Mouse (Mus musculus): ENCODE results near the gene Jakmip3. TPM values are rescaled to one million over a fixed set of nuclear protein-coding genes. Genes with fewer than 3 reads are reported as not detected.

Gene Jakmip3
- polyA plus RNA-seq, 1 experiment from 2014 or later = 0.13 TPM

- H3K9me3 ChIP-seq (ENCODE audit: control insufficient read depth, low read length) = no peaks in the 10 kb centered on the region
Measured at GRCm38 (mm10) chr7:138977510-138977909, 37.0 kb downstream of the Jakmip3 start.

DNA sequence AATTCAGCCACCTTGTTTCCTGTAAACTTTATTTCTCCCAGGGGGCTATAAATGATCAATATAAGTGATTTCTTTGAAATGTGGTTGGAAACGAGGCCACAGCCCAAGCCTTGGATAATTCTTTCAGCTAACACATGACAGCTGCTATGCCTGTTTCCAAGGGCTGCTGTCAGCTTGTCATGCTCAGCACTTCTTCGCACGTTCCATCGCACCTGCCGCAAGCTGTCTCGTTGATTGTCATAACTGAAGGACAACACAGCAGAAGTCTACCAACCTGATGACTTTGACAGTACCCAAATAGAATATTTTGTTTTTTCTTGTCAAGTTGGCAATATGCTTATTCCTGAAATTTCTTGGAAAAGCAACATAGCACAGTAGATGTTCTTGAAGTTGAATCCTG, 44.0 kb downstream of the Jakmip3 start:
- Histone ChIP-seq H3K4me3 (ENCODE audit: low read depth, low read length) (no peak overlapping the region), H3K27me3 (ENCODE audit: control insufficient read depth, insufficient read depth, low read length) (no peaks in the 10 kb centered on the region), H3K36me3 (ENCODE audit: control insufficient read depth, insufficient read depth, low read length) (no peaks in the 10 kb centered on the region), H3K9me3 (ENCODE audit: control insufficient read depth, low read length) (no peaks in the 10 kb centered on the region), H3K4me1 (replicated peaks; ENCODE audit: control insufficient read depth, insufficient read depth) (no peaks in the 10 kb centered on the region), H3K9ac (ENCODE audit: low read length) (no peak overlapping the region), H3K27ac (replicated peaks) (no peak overlapping the region), H3K4me2 (replicated peaks; ENCODE audit: low read depth) (no peak overlapping the region)
- no peak for ATAC-seq (ENCODE audit: low FRiP score, low TSS enrichment)
- no peak for DNase-seq (ENCODE audit: low spot score)
- WGBS = 88% methylated on average over 6 of the region's 6 CpGs
- TF ChIP-seq EP300 (optimal IDR thresholded peaks at IDR 0.05) = no peak
- TF ChIP-seq CTCF (IDR thresholded peaks at IDR 0.05; ENCODE audit: low read depth) = no peak

More at GRCm38 (mm10) chr7:138977510-138977909, 37.0 kb downstream of the Jakmip3 start:
- H3K4me2 ChIP-seq (replicated peaks; ENCODE audit: low read depth) = no peak overlapping the region
- H3K4me3 ChIP-seq (ENCODE audit: low read depth, low read length) = no peak overlapping the region
- no peaks in the 10 kb centered on the region for H3K27me3 ChIP-seq (ENCODE audit: control insufficient read depth, insufficient read depth, low read length)
- H3K4me1 ChIP-seq (replicated peaks; ENCODE audit: control insufficient read depth, insufficient read depth) = no peaks in the 10 kb centered on the region
- WGBS = 88% methylated on average over 7 of the region's 7 CpGs
- DNase-seq (ENCODE audit: low spot score) = no peak
- no peak overlapping the region for H3K9ac ChIP-seq (ENCODE audit: low read length)
- no peak for TF ChIP-seq CTCF (IDR thresholded peaks at IDR 0.05; ENCODE audit: low read depth)
- no peak for TF ChIP-seq EP300 (optimal IDR thresholded peaks at IDR 0.05)
- H3K27ac ChIP-seq (replicated peaks) = no peak overlapping the region
- no peak for ATAC-seq (ENCODE audit: low FRiP score, low TSS enrichment)
- H3K36me3 ChIP-seq (ENCODE audit: control insufficient read depth, insufficient read depth, low read length) = no peaks in the 10 kb centered on the region

- Histone ChIP-seq H3K4me2 (replicated peaks; ENCODE audit: low read depth) (no peak overlapping the region), H3K36me3 (ENCODE audit: control insufficient read depth, insufficient read depth, low read length) (no peaks in the 10 kb centered on the region), H3K4me1 (replicated peaks; ENCODE audit: control insufficient read depth, insufficient read depth) (no peaks in the 10 kb centered on the region), H3K27ac (replicated peaks) (no peak overlapping the region), H3K27me3 (ENCODE audit: control insufficient read depth, insufficient read depth, low read length) (no peaks in the 10 kb centered on the region), H3K4me3 (ENCODE audit: low read depth, low read length) (no peak overlapping the region), H3K9ac (ENCODE audit: low read length) (no peak overlapping the region), H3K9me3 (ENCODE audit: control insufficient read depth, low read length) (no peaks in the 10 kb centered on the region)
- DNase-seq (ENCODE audit: low spot score) = no peak
- WGBS = 70% methylated on average over 9 of the region's 9 CpGs
- no peak for TF ChIP-seq EP300 (optimal IDR thresholded peaks at IDR 0.05)
- TF ChIP-seq CTCF (IDR thresholded peaks at IDR 0.05; ENCODE audit: low read depth) = no peak
- no peak for ATAC-seq (ENCODE audit: low FRiP score, low TSS enrichment)
Measured at GRCm38 (mm10) chr7:138989156-138989555, 48.6 kb downstream of the Jakmip3 start.

DNA sequence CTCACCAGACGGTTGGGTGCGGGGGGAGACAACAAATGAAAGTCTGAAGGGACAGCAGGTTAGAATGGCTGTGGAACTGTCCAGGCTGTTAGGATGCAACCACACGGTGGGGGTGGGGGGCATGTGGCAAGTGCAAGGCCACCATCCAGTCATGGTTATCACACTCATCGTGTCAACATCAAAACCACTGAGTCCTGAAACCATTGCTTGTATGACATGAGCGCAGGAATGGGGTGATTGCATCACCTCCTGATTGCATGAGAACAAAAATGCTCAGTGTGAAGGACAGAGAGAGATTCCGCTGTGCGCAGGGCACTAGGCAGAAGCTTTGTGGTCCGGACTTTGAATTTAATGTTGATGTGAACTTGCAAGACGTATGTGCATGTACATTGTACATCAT, 62.2 kb downstream of the Jakmip3 start:
- H3K9me3 ChIP-seq (ENCODE audit: control insufficient read depth, low read length) = no peaks in the 10 kb centered on the region
- H3K9ac ChIP-seq (ENCODE audit: low read length) = no peak overlapping the region
- no peaks in the 10 kb centered on the region for H3K27me3 ChIP-seq (ENCODE audit: control insufficient read depth, insufficient read depth, low read length)
- H3K4me1 ChIP-seq (replicated peaks; ENCODE audit: control insufficient read depth, insufficient read depth) = no peaks in the 10 kb centered on the region
- 80% methylated on average over 9 of the region's 9 CpGs for WGBS
- H3K4me3 ChIP-seq (ENCODE audit: low read depth, low read length) = no peak overlapping the region
- no peak overlapping the region for H3K4me2 ChIP-seq (replicated peaks; ENCODE audit: low read depth)
- H3K36me3 ChIP-seq (ENCODE audit: control insufficient read depth, insufficient read depth, low read length) = no peaks in the 10 kb centered on the region
- no peak for DNase-seq (ENCODE audit: low spot score)
- TF ChIP-seq CTCF (IDR thresholded peaks at IDR 0.05; ENCODE audit: low read depth) (no peak), EP300 (optimal IDR thresholded peaks at IDR 0.05) (no peak)
- H3K27ac ChIP-seq (replicated peaks) = no peak overlapping the region
- no peak for ATAC-seq (ENCODE audit: low FRiP score, low TSS enrichment)

GRCm38 (mm10) chr7:139003250-139003649, 62.7 kb downstream of the Jakmip3 start:
- H3K27ac ChIP-seq (replicated peaks) = no peak overlapping the region
- no peak overlapping the region for H3K4me3 ChIP-seq (ENCODE audit: low read depth, low read length)
- TF ChIP-seq CTCF (IDR thresholded peaks at IDR 0.05; ENCODE audit: low read depth) (no peak), EP300 (optimal IDR thresholded peaks at IDR 0.05) (no peak)
- DNase-seq (ENCODE audit: low spot score) (no peak), ATAC-seq (ENCODE audit: low FRiP score, low TSS enrichment) (no peak)
- no peak overlapping the region for H3K9ac ChIP-seq (ENCODE audit: low read length)
- WGBS = 58% methylated on average over 9 of the region's 9 CpGs
- H3K36me3 ChIP-seq (ENCODE audit: control insufficient read depth, insufficient read depth, low read length) = no peaks in the 10 kb centered on the region
- no peak overlapping the region for H3K4me2 ChIP-seq (replicated peaks; ENCODE audit: low read depth)
- H3K9me3 ChIP-seq (ENCODE audit: control insufficient read depth, low read length) = no peaks in the 10 kb centered on the region
- H3K27me3 ChIP-seq (ENCODE audit: control insufficient read depth, insufficient read depth, low read length) = no peaks in the 10 kb centered on the region
- no peaks in the 10 kb centered on the region for H3K4me1 ChIP-seq (replicated peaks; ENCODE audit: control insufficient read depth, insufficient read depth)

GRCm38 (mm10) chr7:139009786-139010502, 69.4 kb downstream of the Jakmip3 start:
- Histone ChIP-seq H3K9ac (ENCODE audit: low read length) (no peak overlapping the region), H3K27ac (replicated peaks) (no peak overlapping the region), H3K9me3 (ENCODE audit: control insufficient read depth, low read length) (no peaks in the 10 kb centered on the region), H3K4me2 (replicated peaks; ENCODE audit: low read depth) (no peak overlapping the region), H3K4me1 (replicated peaks; ENCODE audit: control insufficient read depth, insufficient read depth) (no peaks in the 10 kb centered on the region), H3K27me3 (ENCODE audit: control insufficient read depth, insufficient read depth, low read length) (no peaks in the 10 kb centered on the region), H3K36me3 (ENCODE audit: control insufficient read depth, insufficient read depth, low read length) (no peaks in the 10 kb centered on the region), H3K4me3 (ENCODE audit: low read depth, low read length) (no peak overlapping the region)
- 72% methylated on average over 7 of the region's 7 CpGs for WGBS
- no peak for DNase-seq (ENCODE audit: low spot score)
- ATAC-seq (ENCODE audit: low FRiP score, low TSS enrichment) = no peak
- TF ChIP-seq EP300 (optimal IDR thresholded peaks at IDR 0.05) (no peak), CTCF (IDR thresholded peaks at IDR 0.05; ENCODE audit: low read depth) (no peak)

Data from stomach, postnatal 0 days (tissue).